ENCODE assay signal across 8 mouse cellular contexts in the genomic region with DNA sequence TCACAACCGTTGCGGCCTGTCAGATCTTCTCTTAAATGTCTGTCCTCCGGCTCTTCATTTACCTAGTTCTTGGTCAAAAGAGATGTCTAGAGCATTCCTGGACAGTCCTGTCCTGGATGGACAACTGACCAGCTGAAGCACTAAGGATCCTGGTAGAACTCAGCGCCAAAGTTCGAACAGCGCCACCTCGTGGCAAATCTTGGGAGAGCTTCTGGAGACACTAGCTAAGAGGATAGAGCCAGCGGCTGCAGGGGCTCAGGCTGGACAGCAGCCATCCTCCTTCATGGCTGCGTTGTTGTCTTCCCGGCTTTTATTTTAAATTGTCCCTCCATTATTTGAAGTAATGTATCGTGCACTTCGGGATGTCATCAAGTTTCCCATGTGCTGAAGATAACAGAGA. TPM values are rescaled to one million over a fixed set of nuclear protein-coding genes. Genes with fewer than 3 reads are reported as not detected.
DNase-seq lines count a peak whose midpoint lies in the region; ATAC-seq and TF ChIP-seq lines count a peak whose summit lies in the region.

No protein-coding gene starts in this region.

- DNase-seq in heart, adult 8-10 months (ENCODE audit: low spot score), result peak; percentile 65
- DNase-seq in heart, postnatal 25 days (ENCODE audit: low spot score), result no peak
- peak; percentile 17 for DNase-seq in Patski (ENCODE audit: low read depth, low spot score)
- peak; percentile 91 to 94 for DNase-seq in cerebellum, postnatal 10 days
- DNase-seq in heart, postnatal 0 days (ENCODE audit: low spot score), result peak; percentile 58
- DNase-seq in left cerebral cortex, postnatal 10 days (ENCODE audit: extremely low spot score in 1 of 2, low spot score in 2 of 2), result peak; percentile 66 to 84
- peak; percentile 90 for DNase-seq in midbrain, postnatal 0 days (ENCODE audit: low spot score)
- DNase-seq in spleen, postnatal 4 days (ENCODE audit: low spot score in 2 of 2), result peak; percentile 72 to 93

- no peak overlapping the region for H3K9ac ChIP-seq in heart, postnatal 0 days (replicated peaks; ENCODE audit: low read depth, low read length)
- no peak overlapping the region for H3K9ac ChIP-seq in midbrain, postnatal 0 days (replicated peaks; ENCODE audit: low read length, poor library complexity, severe bottlenecking)

- H3K27me3 ChIP-seq in Patski, result peaks cover 17% of the 10 kb centered on the region
- H3K27me3 ChIP-seq in heart, postnatal 0 days (ENCODE audit: control insufficient read depth, insufficient read depth, low read length), result peaks cover 94% of the 10 kb centered on the region
- peaks cover 80% of the 10 kb centered on the region for H3K27me3 ChIP-seq in midbrain, postnatal 0 days (ENCODE audit: insufficient read depth, low read length)

- CTCF ChIA-PET in Patski (lab: Charles Lee), result interaction anchor here (0.7 to 2.3 kb wide), 7 partner anchors 10 to 139 kb away, joined by 3 to 9 read pairs (median 4); a partner anchor contains a TSS

- no peak for TF ChIP-seq EP300 in heart, postnatal 0 days (IDR thresholded peaks at IDR 0.05; ENCODE audit: low read depth)

- 13% methylated on average over 12 of the region's 12 CpGs for WGBS in heart, postnatal 0 days
- WGBS in midbrain, postnatal 0 days, result 7% methylated on average over 12 of the region's 12 CpGs

- no peak for TF ChIP-seq CTCF in Patski (IDR thresholded peaks at IDR 0.05)
- peak; percentile 75 for TF ChIP-seq CTCF in heart, postnatal 0 days (IDR thresholded peaks at IDR 0.05; ENCODE audit: low read depth)
- peak; percentile 84 for TF ChIP-seq CTCF in midbrain, postnatal 0 days (IDR thresholded peaks at IDR 0.05)

- no peaks in the 10 kb centered on the region for H3K36me3 ChIP-seq in heart, postnatal 0 days (replicated peaks; ENCODE audit: control insufficient read depth, insufficient read depth, low read length)
- no peaks in the 10 kb centered on the region for H3K36me3 ChIP-seq in midbrain, postnatal 0 days (ENCODE audit: insufficient read depth, low read length)

- no peaks in the 10 kb centered on the region for H3K9me3 ChIP-seq in heart, postnatal 0 days (replicated peaks; ENCODE audit: control insufficient read depth, low read length)
- no peaks in the 10 kb centered on the region for H3K9me3 ChIP-seq in midbrain, postnatal 0 days (ENCODE audit: low read length)

- POLR2A ChIA-PET in Patski (lab: Charles Lee), result no interaction called here

- H3K27ac ChIP-seq in heart, postnatal 0 days (ENCODE audit: low read depth), result no peak overlapping the region
- no peak overlapping the region for H3K27ac ChIP-seq in midbrain, postnatal 0 days (ENCODE audit: low read depth, low read length)

- no peak overlapping the region for H3K4me3 ChIP-seq in heart, postnatal 0 days (ENCODE audit: low read depth, low read length)
- no peak overlapping the region for H3K4me3 ChIP-seq in midbrain, postnatal 0 days (ENCODE audit: low read depth, low read length)

- peaks cover 5% of the 10 kb centered on the region; the same call in 1 of the 2 replicates for H3K4me1 ChIP-seq in heart, postnatal 0 days (ENCODE audit: control insufficient read depth, insufficient read depth)
- no peaks in the 10 kb centered on the region for H3K4me1 ChIP-seq in midbrain, postnatal 0 days (ENCODE audit: insufficient read depth, low read length)

- in situ Hi-C loops in Patski (cut with MboI; ENCODE audit: low pct_unique_long_range_greater_than_20kb), result loop anchor here (5.0 kb wide), 1 partner anchor 227 kb away; a partner anchor contains a TSS

- ATAC-seq in Patski, result no peak
- no peak for ATAC-seq in heart, postnatal 0 days (ENCODE audit: insufficient read depth, low read depth)
- no peak for ATAC-seq in midbrain, postnatal 0 days (ENCODE audit: low FRiP score)

- no peak overlapping the region for H3K4me2 ChIP-seq in heart, postnatal 0 days (ENCODE audit: low read depth, low read length)
- no peak overlapping the region for H3K4me2 ChIP-seq in midbrain, postnatal 0 days (ENCODE audit: low read depth, low read length, poor library complexity, severe bottlenecking)

- intact Hi-C loops in heart, postnatal 25 days (cut with DNase I), result loop anchor here (2.0 to 5.0 kb wide), 2 partner anchors 92 to 135 kb away; a partner anchor contains a TSS
- intact Hi-C loops in left cerebral cortex, postnatal 10 days (cut with DNase I), result loop anchor here (5.0 kb wide), 1 partner anchor 217 kb away; no protein-coding TSS in a partner anchor

RNA-seq across cellular contexts. Expression of a gene that starts 9.7 kb away (rescaled TPM):
- total RNA-seq in heart, adult 8-10 months (2022), result not detected
- not detected for total RNA-seq in heart, postnatal 25 days (2021)
- not detected for polyA plus RNA-seq in Patski (2021)
- total RNA-seq in heart, postnatal 0 days (2014; rRNA removed; ENCODE audit: low replicate concordance), result not detected in 2 replicates
- polyA plus RNA-seq in heart, postnatal 0 days (2015; fragmentation: Nextera tagmentation; extraction: Ambion mirVana), result not detected in 2 replicates
- total RNA-seq in left cerebral cortex, postnatal 10 days (2021), result not detected
- 0.33 TPM in 2 replicates for total RNA-seq in midbrain, postnatal 0 days (2014; rRNA removed)
- polyA plus RNA-seq in midbrain, postnatal 0 days (2015; fragmentation: Nextera tagmentation; extraction: Ambion mirVana), result 0.81 and 1.1 TPM in 2 replicates

RNA-seq across cellular contexts. Expression of a gene that starts 9.9 kb away (rescaled TPM):
- total RNA-seq in heart, adult 8-10 months (2022), result under 1 TPM; 0.63 to 0.84 (median 0.72) TPM
- under 1 TPM; 0.21 to 0.59 TPM for total RNA-seq in heart, postnatal 25 days (2021)
- polyA plus RNA-seq in Patski (2021), result not detected
- 1.4 and 1.9 TPM in 2 replicates for total RNA-seq in heart, postnatal 0 days (2014; rRNA removed; ENCODE audit: low replicate concordance)
- polyA plus RNA-seq in heart, postnatal 0 days (2015; fragmentation: Nextera tagmentation; extraction: Ambion mirVana), result 0.11 TPM in 2 replicates
- 100 to 1,000 TPM; 285 to 294 TPM for total RNA-seq in left cerebral cortex, postnatal 10 days (2021)
- 5.5 and 7.3 TPM in 2 replicates for total RNA-seq in midbrain, postnatal 0 days (2014; rRNA removed)
- polyA plus RNA-seq in midbrain, postnatal 0 days (2015; fragmentation: Nextera tagmentation; extraction: Ambion mirVana), result 0.51 and 0.64 TPM in 2 replicates

RNA-seq across cellular contexts. Expression of a gene that starts 21.4 kb away (rescaled TPM):
- under 1 TPM in 3 of 4 experiments, not detected in 1; 0.16 to 0.44 (median 0.26) TPM for total RNA-seq in heart, adult 8-10 months (2022)
- total RNA-seq in heart, postnatal 25 days (2021), result under 1 TPM; 0.34 to 0.57 TPM
- polyA plus RNA-seq in Patski (2021), result not detected
- not detected in 2 replicates for total RNA-seq in heart, postnatal 0 days (2014; rRNA removed; ENCODE audit: low replicate concordance)
- 0.07 TPM in 1 of 2 replicates, not detected in the other for polyA plus RNA-seq in heart, postnatal 0 days (2015; fragmentation: Nextera tagmentation; extraction: Ambion mirVana)
- total RNA-seq in left cerebral cortex, postnatal 10 days (2021), result under 1 TPM; 0.63 to 0.64 TPM
- total RNA-seq in midbrain, postnatal 0 days (2014; rRNA removed), result 0.38 and 1.5 TPM in 2 replicates
- not detected in 2 replicates for polyA plus RNA-seq in midbrain, postnatal 0 days (2015; fragmentation: Nextera tagmentation; extraction: Ambion mirVana)

RNA-seq across cellular contexts. Expression of a gene that starts 31.9 kb away (rescaled TPM):
- total RNA-seq in heart, adult 8-10 months (2022), result 100 to 1,000 TPM in 2 of 4 experiments, 10 to 100 TPM in 2; 96.7 to 129 (median 109) TPM
- 100 to 1,000 TPM in 1 of 2 experiments, 10 to 100 TPM in 1; 90.5 to 103 TPM for total RNA-seq in heart, postnatal 25 days (2021)
- 89.5 TPM for polyA plus RNA-seq in Patski (2021)
- total RNA-seq in heart, postnatal 0 days (2014; rRNA removed; ENCODE audit: low replicate concordance), result 115 and 134 TPM in 2 replicates
- 113 and 114 TPM in 2 replicates for polyA plus RNA-seq in heart, postnatal 0 days (2015; fragmentation: Nextera tagmentation; extraction: Ambion mirVana)
- total RNA-seq in left cerebral cortex, postnatal 10 days (2021), result 10 to 100 TPM; 41.7 to 44.6 TPM
- 45.1 and 50.6 TPM in 2 replicates for total RNA-seq in midbrain, postnatal 0 days (2014; rRNA removed)
- polyA plus RNA-seq in midbrain, postnatal 0 days (2015; fragmentation: Nextera tagmentation; extraction: Ambion mirVana), result 50.6 and 57.4 TPM in 2 replicates

RNA-seq across cellular contexts. Expression of a gene that starts 36.4 kb away (rescaled TPM):
- total RNA-seq in heart, adult 8-10 months (2022), result 10 to 100 TPM; 18.0 to 20.9 (median 19.1) TPM
- total RNA-seq in heart, postnatal 25 days (2021), result 10 to 100 TPM; 18.5 to 20.8 TPM
- polyA plus RNA-seq in Patski (2021), result 136 TPM
- total RNA-seq in heart, postnatal 0 days (2014; rRNA removed; ENCODE audit: low replicate concordance), result 27.6 and 28.7 TPM in 2 replicates
- 15.9 and 17.3 TPM in 2 replicates for polyA plus RNA-seq in heart, postnatal 0 days (2015; fragmentation: Nextera tagmentation; extraction: Ambion mirVana)
- 100 to 1,000 TPM; 651 to 661 TPM for total RNA-seq in left cerebral cortex, postnatal 10 days (2021)
- 122 and 144 TPM in 2 replicates for total RNA-seq in midbrain, postnatal 0 days (2014; rRNA removed)
- polyA plus RNA-seq in midbrain, postnatal 0 days (2015; fragmentation: Nextera tagmentation; extraction: Ambion mirVana), result 89.2 and 93.8 TPM in 2 replicates

Comparison
In these comparisons a context has a peak if more than half of its experiments do, and no peak if none do; other contexts are left out.
1. RNA of a gene that starts 9.9 kb away (total RNA-seq): 285 to 294 TPM in left cerebral cortex, postnatal 10 days; 5.5 to 7.3 TPM in midbrain, postnatal 0 days, 1.4 to 1.9 TPM in heart, postnatal 0 days, 0.63 to 0.84 TPM in heart, adult 8-10 months and 0.21 to 0.59 TPM in heart, postnatal 25 days; every median in the first group is over 10 times any median in the second.